Comparison of ENCODE assay signal across 9 mouse cellular contexts in genomic region chrX:57338371-57339211, GRCm38 (mm10). TPM values are rescaled to one million over a fixed set of nuclear protein-coding genes. Genes with fewer than 3 reads are reported as not detected.
DNase-seq lines count a peak whose midpoint lies in the region; ATAC-seq and TF ChIP-seq lines count a peak whose summit lies in the region.
"Had no signal": no experiment of that assay in that cellular context is flagged by ENCODE, and none has a peak within 500 bp of the region (broad histone marks: within the 10 kb centered on the region; RNA-seq: fewer than 3 reads in every experiment).

Gene Arhgef6 (minus strand): TSS chrX:57338729.

- H3K9ac ChIP-seq in forebrain, postnatal 0 days, result no peak within 1 kb of the TSS
- H3K9ac ChIP-seq in forebrain, embryonic 12.5 days, result no peak within 1 kb of the TSS
- no peak within 1 kb of the TSS for H3K9ac ChIP-seq in heart, embryonic 11.5 days (ENCODE audit: low read depth, low read length)
- no peak within 1 kb of the TSS for H3K9ac ChIP-seq in liver, embryonic 14.5 days (replicated peaks)
- no peak within 1 kb of the TSS for H3K9ac ChIP-seq in hindbrain, embryonic 13.5 days

- H3K9me3 ChIP-seq in forebrain, postnatal 0 days (ENCODE audit: low read length), result no peaks in the 10 kb centered on the region
- H3K9me3 ChIP-seq in forebrain, embryonic 12.5 days, result no peaks in the 10 kb centered on the region
- no peaks in the 10 kb centered on the region for H3K9me3 ChIP-seq in heart, embryonic 11.5 days (replicated peaks; ENCODE audit: control insufficient read depth, low read length)
- H3K9me3 ChIP-seq in liver, embryonic 14.5 days (ENCODE audit: control insufficient read depth, low read length), result no peaks in the 10 kb centered on the region
- H3K9me3 ChIP-seq in hindbrain, embryonic 13.5 days, result no peaks in the 10 kb centered on the region
- H3K9me3 ChIP-seq: G1E had no signal

- no peak for TF ChIP-seq POLR2A in bone marrow, adult 2 months (IDR thresholded peaks at IDR 0.05; ENCODE audit: borderline replicate concordance, control insufficient read depth, low read depth, low read length)

- TF ChIP-seq CTCF in forebrain, postnatal 0 days (IDR thresholded peaks at IDR 0.05; ENCODE audit: low read depth), result no peak
- TF ChIP-seq CTCF in bone marrow, adult 2 months (IDR thresholded peaks at IDR 0.05; ENCODE audit: control insufficient read depth, insufficient read depth, low read length), result no peak
- no peak for TF ChIP-seq CTCF in liver, embryonic 14.5 days (IDR thresholded peaks at IDR 0.05; ENCODE audit: low read depth)

- peak; percentile 54 for DNase-seq in forebrain, postnatal 0 days
- DNase-seq in 416B (ENCODE audit: low read depth), result peak; percentile 71
- no peak for DNase-seq in liver, embryonic 14.5 days (ENCODE audit: low read depth in 3 of 3, low spot score in 3 of 3)
- DNase-seq in thymus, postnatal 0 days (ENCODE audit: low spot score), result peak; percentile 70

- no peaks in the 10 kb centered on the region for H3K4me1 ChIP-seq in forebrain, postnatal 0 days (ENCODE audit: insufficient read depth)
- H3K4me1 ChIP-seq in forebrain, embryonic 12.5 days, result no peaks in the 10 kb centered on the region
- no peaks in the 10 kb centered on the region for H3K4me1 ChIP-seq in bone marrow, adult 2 months (ENCODE audit: control insufficient read depth, insufficient read depth, low read length)
- H3K4me1 ChIP-seq in heart, embryonic 11.5 days (ENCODE audit: control insufficient read depth, insufficient read depth, low read length), result no peaks in the 10 kb centered on the region
- H3K4me1 ChIP-seq in liver, embryonic 14.5 days (replicated peaks; ENCODE audit: control insufficient read depth in 2 of 2, insufficient read depth in 2 of 2, low read length in 1 of 2), result 0 out of 4 replicates have a peak, but pooled peaks cover 0 to 2% of the 10 kb centered on the region in 2 experiments
- no peaks in the 10 kb centered on the region for H3K4me1 ChIP-seq in hindbrain, embryonic 13.5 days (replicated peaks)

- H3K36me3 ChIP-seq in forebrain, postnatal 0 days (ENCODE audit: insufficient read depth), result no peaks in the 10 kb centered on the region
- no peaks in the 10 kb centered on the region for H3K36me3 ChIP-seq in forebrain, embryonic 12.5 days (replicated peaks)
- no peaks in the 10 kb centered on the region for H3K36me3 ChIP-seq in heart, embryonic 11.5 days (ENCODE audit: control insufficient read depth, insufficient read depth, low read length)
- no peaks in the 10 kb centered on the region for H3K36me3 ChIP-seq in liver, embryonic 14.5 days (replicated peaks; ENCODE audit: control insufficient read depth, insufficient read depth, low read depth)
- H3K36me3 ChIP-seq in hindbrain, embryonic 13.5 days, result no peaks in the 10 kb centered on the region
- H3K36me3 ChIP-seq: G1E had no signal

- peak; percentile 94 for ATAC-seq in forebrain, postnatal 0 days
- ATAC-seq in forebrain, embryonic 12.5 days (ENCODE audit: low FRiP score), result no peak
- no peak for ATAC-seq in heart, embryonic 11.5 days (replicated peaks; ENCODE audit: insufficient number of reproducible peaks, low FRiP score, low TSS enrichment)
- no peak for ATAC-seq in liver, embryonic 14.5 days (ENCODE audit: insufficient read depth)
- ATAC-seq in hindbrain, embryonic 13.5 days (ENCODE audit: low FRiP score), result no peak

- 66% methylated on average over 18 of the region's 18 CpGs for WGBS in forebrain, postnatal 0 days
- 74% methylated on average over 18 of the region's 18 CpGs for WGBS in forebrain, embryonic 12.5 days
- 12% methylated on average over 18 of the region's 18 CpGs for WGBS in bone marrow, adult 2 months
- 55% methylated on average over 18 of the region's 18 CpGs for WGBS in heart, embryonic 11.5 days (ENCODE audit: insufficient replicate concordance)
- 24% methylated on average over 18 of the region's 18 CpGs for WGBS in liver, embryonic 14.5 days (ENCODE audit: insufficient replicate concordance)
- 74% methylated on average over 18 of the region's 18 CpGs for WGBS in hindbrain, embryonic 13.5 days

- no peak for TF ChIP-seq EP300 in liver, embryonic 14.5 days (IDR thresholded peaks at IDR 0.05; ENCODE audit: low read depth)

- H3K4me3 ChIP-seq in forebrain, postnatal 0 days (ENCODE audit: low read depth, low read length), result no peak within 1 kb of the TSS
- H3K4me3 ChIP-seq in forebrain, embryonic 12.5 days (replicated peaks), result no peak within 1 kb of the TSS
- H3K4me3 ChIP-seq in bone marrow, adult 2 months (replicated peaks; ENCODE audit: control insufficient read depth, low read depth, low read length), result peak within 1 kb of the TSS; percentile 65
- no peak within 1 kb of the TSS for H3K4me3 ChIP-seq in heart, embryonic 11.5 days (ENCODE audit: low read depth, low read length)
- 0 out of 4 replicates have a peak within 1 kb of the TSS, but pooled peaks of 1 of the 2 experiments have one; percentile 9 for H3K4me3 ChIP-seq in liver, embryonic 14.5 days (ENCODE audit: insufficient read depth in 1 of 2, low read depth in 2 of 2, low read length in 2 of 2)
- H3K4me3 ChIP-seq in hindbrain, embryonic 13.5 days, result no peak within 1 kb of the TSS

- H3K4me2 ChIP-seq in forebrain, postnatal 0 days (ENCODE audit: low read depth), result no peak within 1 kb of the TSS; the same call in 1 of the 2 replicates
- H3K4me2 ChIP-seq in forebrain, embryonic 12.5 days, result no peak within 1 kb of the TSS
- peak within 1 kb of the TSS; percentile 16; the same call in 1 of the 2 replicates for H3K4me2 ChIP-seq in heart, embryonic 11.5 days
- 0 out of 2 replicates have a peak within 1 kb of the TSS, but pooled peaks have one; percentile 11 for H3K4me2 ChIP-seq in liver, embryonic 14.5 days (ENCODE audit: low read depth)
- H3K4me2 ChIP-seq in hindbrain, embryonic 13.5 days, result no peak within 1 kb of the TSS

- no peak within 1 kb of the TSS for H3K27ac ChIP-seq in forebrain, postnatal 0 days (ENCODE audit: low read depth, low read length)
- no peak within 1 kb of the TSS for H3K27ac ChIP-seq in forebrain, embryonic 12.5 days
- peak within 1 kb of the TSS; percentile 80 for H3K27ac ChIP-seq in bone marrow, adult 2 months (ENCODE audit: control insufficient read depth, insufficient read depth, low read depth, low read length, poor library complexity)
- H3K27ac ChIP-seq in heart, embryonic 11.5 days (ENCODE audit: low read depth, low read length), result no peak within 1 kb of the TSS
- no peak within 1 kb of the TSS for H3K27ac ChIP-seq in liver, embryonic 14.5 days
- no peak within 1 kb of the TSS for H3K27ac ChIP-seq in hindbrain, embryonic 13.5 days

- no peaks in the 10 kb centered on the region for H3K27me3 ChIP-seq in forebrain, postnatal 0 days (ENCODE audit: insufficient read depth, low read length)
- H3K27me3 ChIP-seq in forebrain, embryonic 12.5 days, result no peaks in the 10 kb centered on the region
- H3K27me3 ChIP-seq in heart, embryonic 11.5 days (ENCODE audit: control insufficient read depth, insufficient read depth, low read length), result no peaks in the 10 kb centered on the region; the same call in 1 of the 2 replicates
- H3K27me3 ChIP-seq in liver, embryonic 14.5 days (ENCODE audit: control insufficient read depth, insufficient read depth, low read length), result no peaks in the 10 kb centered on the region
- H3K27me3 ChIP-seq in hindbrain, embryonic 13.5 days, result no peaks in the 10 kb centered on the region

RNA-seq across cellular contexts. Expression of gene Arhgef6, which starts in this region (rescaled TPM):
- total RNA-seq in forebrain, postnatal 0 days (2014; rRNA removed), result 5.5 and 7.4 TPM in 2 replicates
- 3.4 and 3.5 TPM in 2 replicates for polyA plus RNA-seq in forebrain, postnatal 0 days (2015; fragmentation: Nextera tagmentation; extraction: Ambion mirVana)
- polyA plus RNA-seq in forebrain, embryonic 12.5 days (2016; fragmentation: Nextera tagmentation; extraction: Ambion mirVana), result 6.5 and 7.2 TPM in 2 replicates
- 14.0 and 30.7 TPM in 2 replicates for polyA plus RNA-seq in bone marrow, adult 2 months (2011; ENCODE audit: insufficient read depth, insufficient read length, low replicate concordance, missing spikeins)
- 26.5 and 31.9 TPM in 2 replicates for polyA plus RNA-seq in heart, embryonic 11.5 days (2014; fragmentation: Nextera tagmentation; extraction: Ambion mirVana)
- polyA plus RNA-seq in liver, embryonic 14.5 days (2012; rRNA removed), result 3.2 and 4.7 TPM in 2 replicates
- polyA plus RNA-seq in liver, embryonic 14.5 days (2014; fragmentation: Nextera tagmentation; extraction: Ambion mirVana), result 5.1 and 7.0 TPM in 2 replicates
- polyA plus RNA-seq in thymus, postnatal 0 days (2015; fragmentation: Nextera tagmentation; extraction: Ambion mirVana), result 56.2 and 60.5 TPM in 2 replicates
- polyA plus RNA-seq in hindbrain, embryonic 13.5 days (2015; fragmentation: Nextera tagmentation; extraction: Ambion mirVana), result 5.7 and 7.8 TPM in 2 replicates

Comparison
In these comparisons a context has a peak if more than half of its experiments do, and no peak if none do; other contexts are left out.
1. DNase-seq: peak in forebrain, postnatal 0 days (single experiment), 416B (single experiment) and thymus, postnatal 0 days (single experiment); none in liver, embryonic 14.5 days (0 of 3).
2. H3K4me2 ChIP-seq: peak in heart, embryonic 11.5 days (single experiment) and liver, embryonic 14.5 days (single experiment); none in forebrain, postnatal 0 days (single experiment), forebrain, embryonic 12.5 days (single experiment) and hindbrain, embryonic 13.5 days (single experiment).